Mouse (Mus musculus) kidney, adult 2 months (tissue): ENCODE results near the gene Akr1c13. TPM values are rescaled to one million over a fixed set of nuclear protein-coding genes. Genes with fewer than 3 reads are reported as not detected.
A peak's percentile ranks its signal among the peaks of the same experiment; 100 is the strongest.
"Not testable (repeated sequence)": the region's sequence is repeated elsewhere in the genome, so short reads cannot be mapped to it uniquely, and the experiment has no call there.

ENCODE experiments used
- DNase-seq: peaks from one replicate; pipeline ENCODE4 v3.0.0; 2021
- H3K27ac ChIP-seq: fragments of 200-500 bp; 2 replicates; pipeline ENCODE4 v1.5.1; 2012; ENCODE audit warnings: low read depth, low read length, control low read depth, inconsistent platforms; ENCODE audit not compliant: insufficient read depth
- H3K27me3 ChIP-seq: fragments of 200-500 bp; replicated peaks from 2 replicates; pipeline ENCODE4 v1.6.1; 2012; ENCODE audit warnings: mild to moderate bottlenecking, moderate library complexity, low read length, inconsistent platforms; ENCODE audit not compliant: control insufficient read depth, insufficient read depth
- H3K36me3 ChIP-seq: fragments of 200-500 bp; 2 replicates; pipeline ENCODE4 v1.6.1; 2012; ENCODE audit warnings: mild to moderate bottlenecking, moderate library complexity, low read length, inconsistent platforms; ENCODE audit not compliant: control insufficient read depth, insufficient read depth
- H3K4me1 ChIP-seq: fragments of 200-500 bp; 2 replicates; pipeline ENCODE4 v1.6.1; 2011; ENCODE audit warnings: low read length; ENCODE audit not compliant: control insufficient read depth, insufficient read depth
- H3K4me3 ChIP-seq: fragments of 200-500 bp; 2 replicates; pipeline ENCODE4 v1.5.1; 2011; ENCODE audit warnings: mild to moderate bottlenecking, low read depth, low read length, control low read depth; ENCODE audit not compliant: insufficient read depth
- CTCF ChIP-seq: fragments of 200-500 bp; conservative IDR thresholded peaks from 2 replicates; pipeline ENCODE4 v1.5.1; 2011; ENCODE audit warnings: low read depth, mild to moderate bottlenecking, control low read depth, low read length, moderate library complexity, mixed read lengths; ENCODE audit not compliant: insufficient read depth, insufficient read length
- POLR2A ChIP-seq: fragments of 200-500 bp; IDR thresholded peaks from one replicate; pipeline ENCODE4 v1.6.1; 2011; ENCODE audit warnings: low read depth, low read length, control low read depth
- WGBS: fragments of 180-500 bp; shearing (Covaris S2); methylation state at CpG from one replicate; pipeline ENCODE4 v1.1.7; 2018; 5-methylcytosine and 5-hydroxymethylcytosine counted together
- polyA plus RNA-seq: library from polyadenylated mRNA; depleted of rRNA; stranded (reverse); fragments of >200 nt; gene quantifications from 2 replicates; pipeline ENCODE4 v1.2.3, GENCODE M21; 2012

Gene Akr1c13
- polyA plus RNA-seq, 1 experiment: 17.2 TPM

- DNase-seq: no peak
- H3K27ac ChIP-seq: no peak overlapping the region
- H3K4me1 ChIP-seq: no peaks in the 10 kb centered on the region
- 83% methylated on average over 9 of the region's 9 CpGs for WGBS
- no peaks in the 10 kb centered on the region for H3K36me3 ChIP-seq
- no peaks in the 10 kb centered on the region for H3K27me3 ChIP-seq
- TF ChIP-seq POLR2A (no peak), CTCF (no peak)
- H3K4me3 ChIP-seq: no peak overlapping the region
Measured at GRCm38 (mm10) chr13:4183116-4183515, 7.8 kb upstream of the Akr1c13 start.

- not testable (repeated sequence) for H3K27me3 ChIP-seq, H3K4me1 ChIP-seq, H3K4me3 ChIP-seq, H3K27ac ChIP-seq, H3K36me3 ChIP-seq
- WGBS: 74% methylated on average over 7 of the region's 7 CpGs
- peak; percentile 34 for TF ChIP-seq CTCF
- DNase-seq: peak; percentile 32
Measured at GRCm38 (mm10) chr13:4186641-4187411, 4.1 kb upstream of the Akr1c13 start.

GRCm38 (mm10) chr13:4188174-4188573 lies 2.8 kb upstream of the Akr1c13 start:
- TF ChIP-seq POLR2A: no peak
- TF ChIP-seq CTCF: peak; percentile 28; the same call in 1 of the 2 replicates
- peaks cover 4% of the 10 kb centered on the region; the same call in 1 of the 2 replicates for H3K4me1 ChIP-seq
- H3K4me3 ChIP-seq: no peak overlapping the region
- H3K36me3 ChIP-seq: no peaks in the 10 kb centered on the region
- H3K27ac ChIP-seq: no peak overlapping the region
- H3K27me3 ChIP-seq: no peaks in the 10 kb centered on the region
- DNase-seq: peak; percentile 61
- 78% methylated on average over 2 of the region's 2 CpGs for WGBS

GRCm38 (mm10) chr13:4192511-4192910 lies 1.6 kb downstream of the Akr1c13 start:
- TF ChIP-seq CTCF (no peak), POLR2A (no peak)
- no peaks in the 10 kb centered on the region for H3K36me3 ChIP-seq
- no peak overlapping the region for H3K4me3 ChIP-seq
- peaks cover 4% of the 10 kb centered on the region; the same call in 1 of the 2 replicates for H3K4me1 ChIP-seq
- WGBS: 90% methylated on average over 3 of the region's 3 CpGs
- DNase-seq: no peak
- H3K27me3 ChIP-seq: no peaks in the 10 kb centered on the region
- no peak overlapping the region for H3K27ac ChIP-seq

GRCm38 (mm10) chr13:4206147-4206903 lies 15.4 kb downstream of the Akr1c13 start:
- 7% methylated on average over 1 of the region's 1 CpGs for WGBS
- H3K4me1 ChIP-seq: no peaks in the 10 kb centered on the region
- TF ChIP-seq POLR2A (no peak), CTCF (no peak)
- peak; percentile 15 for DNase-seq
- H3K27me3 ChIP-seq: no peaks in the 10 kb centered on the region; the same call in 1 of the 2 replicates
- no peak overlapping the region for H3K27ac ChIP-seq
- H3K36me3 ChIP-seq: no peaks in the 10 kb centered on the region
- H3K4me3 ChIP-seq: no peak overlapping the region

- Histone ChIP-seq H3K27ac (no peak overlapping the region), H3K27me3 (no peaks in the 10 kb centered on the region), H3K4me3 (no peak overlapping the region), H3K4me1 (no peaks in the 10 kb centered on the region), H3K36me3 (no peaks in the 10 kb centered on the region)
- 87% methylated on average over 19 of the region's 20 CpGs for WGBS
- DNase-seq: no peak
- TF ChIP-seq CTCF: no peak
- no peak for TF ChIP-seq POLR2A
Measured at GRCm38 (mm10) chr13:4211560-4212299, 20.8 kb downstream of the Akr1c13 start.
